Mouse (Mus musculus): ENCODE results near the gene AC134908.4. TPM values are rescaled to one million over a fixed set of nuclear protein-coding genes. Genes with fewer than 3 reads are reported as not detected.
"Not testable (repeated sequence)": the region's sequence is repeated elsewhere in the genome, so short reads cannot be mapped to it uniquely, and the experiment has no call there.

The AC134908.4 gene
- total RNA-seq, 2 experiments from 2014 or later: 0.86 to 1.2 TPM

GRCm38 (mm10) chr17:25765886-25766285 lies 29.6 kb downstream of the AC134908.4 start:
- DNase-seq: no peak

DNA sequence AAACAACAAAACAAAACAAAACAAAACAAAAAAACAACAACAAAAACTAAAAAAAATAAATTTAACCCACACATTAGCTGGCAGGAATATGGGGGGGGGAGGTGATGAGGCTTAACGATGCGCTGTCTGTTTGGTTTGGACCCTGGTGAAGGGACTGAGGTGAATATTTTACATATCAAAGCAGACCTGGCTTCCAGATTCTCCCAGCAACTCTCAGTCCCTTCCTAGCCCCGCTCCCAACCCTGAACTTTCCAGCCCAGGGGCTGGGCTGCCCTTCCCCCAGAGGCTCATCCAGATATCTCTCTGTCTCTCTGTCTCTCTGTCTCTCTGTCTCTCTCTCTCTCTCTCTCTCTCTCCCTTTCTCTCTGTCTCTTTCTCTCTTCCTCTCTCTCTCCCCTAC lies 32.9 kb downstream of the AC134908.4 start:
- no peak for DNase-seq

DNA sequence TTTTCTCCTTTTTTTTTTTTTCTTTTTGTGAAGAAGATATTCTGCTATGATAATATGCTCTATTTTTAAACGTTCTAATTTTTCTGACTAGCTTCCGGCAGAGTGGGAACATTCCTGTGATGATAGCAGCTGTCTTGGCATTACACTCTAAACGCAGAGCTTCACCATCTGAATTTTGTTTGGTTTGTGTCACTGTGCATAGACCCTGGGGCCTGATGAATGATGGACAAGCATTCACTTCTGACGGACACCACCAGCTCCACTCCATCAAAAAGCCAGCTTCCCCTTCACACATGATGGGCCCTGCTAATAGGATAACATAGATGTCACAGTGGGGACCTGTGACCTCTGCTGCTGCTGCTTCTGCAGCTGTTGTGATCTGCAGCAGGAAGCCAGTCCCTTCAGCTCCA lies 33.9 kb downstream of the AC134908.4 start:
- no peak for DNase-seq

DNA sequence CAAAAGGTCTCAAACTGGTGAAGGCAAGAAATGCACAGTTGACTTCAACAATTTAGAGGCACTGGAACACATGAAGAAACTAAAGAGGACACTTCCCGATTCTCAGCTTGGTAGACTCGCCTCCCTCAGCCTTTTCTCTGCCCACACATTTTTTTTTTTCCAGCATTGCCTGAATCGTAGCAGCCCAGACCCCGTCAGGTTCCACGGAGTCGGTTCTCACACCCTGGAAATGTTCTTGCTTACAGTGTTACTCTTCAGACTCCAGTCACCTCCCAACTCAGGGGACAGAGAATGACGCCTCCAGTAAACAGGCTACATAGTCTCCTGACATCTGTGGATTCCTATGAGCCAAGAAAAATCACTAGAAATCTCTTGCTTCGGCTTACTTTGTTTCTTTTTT lies 35.3 kb downstream of the AC134908.4 start:
- no peak for DNase-seq

DNA sequence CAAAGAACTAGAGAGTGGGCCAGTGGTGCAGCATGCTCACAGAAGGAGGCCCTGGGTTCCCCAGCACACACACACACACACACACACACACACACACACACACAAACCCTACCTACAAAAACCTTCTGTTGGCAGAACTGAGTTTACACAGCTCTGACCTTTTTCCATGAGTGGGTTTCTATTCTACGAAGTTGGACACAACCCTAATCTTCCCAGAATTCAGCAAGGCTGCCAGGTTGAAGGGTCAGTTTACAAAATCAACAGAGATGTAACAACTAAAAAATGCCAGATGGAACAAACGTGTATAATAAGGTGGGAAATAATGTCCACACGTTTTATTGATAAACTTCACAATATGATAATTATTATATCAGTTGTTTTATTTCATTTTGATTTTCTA lies 37.8 kb downstream of the AC134908.4 start:
- no peak for DNase-seq

DNA sequence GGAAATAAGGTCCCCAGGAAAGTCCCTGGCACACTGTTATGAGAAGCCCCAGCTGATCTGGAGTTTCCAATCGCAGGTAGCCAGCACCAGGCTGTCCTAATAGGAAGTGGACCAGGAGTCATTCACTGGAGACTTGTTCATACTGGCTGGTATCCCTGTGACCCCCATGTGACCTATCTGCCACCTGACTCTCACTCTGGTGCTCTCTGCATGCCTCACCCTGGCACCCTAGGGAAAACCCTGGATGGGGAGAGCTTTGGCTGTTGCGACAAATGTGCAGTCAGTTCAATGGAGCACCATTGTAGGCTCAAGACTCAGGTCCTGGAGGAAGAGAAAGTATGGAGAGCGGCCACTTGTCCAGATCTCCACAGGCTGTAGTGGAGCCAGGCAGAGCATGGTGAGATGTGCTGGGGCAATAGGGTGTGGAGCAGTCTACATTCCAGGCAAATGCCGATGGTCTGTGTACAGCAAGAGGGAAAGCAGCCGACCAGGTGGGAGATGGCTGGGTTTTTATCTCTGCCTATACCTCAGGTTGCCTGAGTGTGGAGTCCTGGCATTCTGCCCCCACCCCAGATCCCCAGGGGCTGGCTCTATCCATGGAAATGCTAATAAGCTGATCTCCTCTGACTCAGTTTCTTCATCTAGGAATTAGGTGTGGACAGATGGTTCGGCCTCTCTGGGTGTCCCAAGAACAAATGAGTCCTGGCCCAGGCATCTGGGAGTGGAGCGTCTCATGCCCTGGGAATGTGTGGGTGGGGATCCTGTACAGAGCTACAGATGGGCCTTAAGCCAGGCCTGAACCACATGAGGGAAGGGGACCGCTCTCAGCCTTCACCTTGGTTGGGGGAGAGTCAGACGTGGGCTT lies 38.8 kb downstream of the AC134908.4 start:
- no peak for DNase-seq

DNA sequence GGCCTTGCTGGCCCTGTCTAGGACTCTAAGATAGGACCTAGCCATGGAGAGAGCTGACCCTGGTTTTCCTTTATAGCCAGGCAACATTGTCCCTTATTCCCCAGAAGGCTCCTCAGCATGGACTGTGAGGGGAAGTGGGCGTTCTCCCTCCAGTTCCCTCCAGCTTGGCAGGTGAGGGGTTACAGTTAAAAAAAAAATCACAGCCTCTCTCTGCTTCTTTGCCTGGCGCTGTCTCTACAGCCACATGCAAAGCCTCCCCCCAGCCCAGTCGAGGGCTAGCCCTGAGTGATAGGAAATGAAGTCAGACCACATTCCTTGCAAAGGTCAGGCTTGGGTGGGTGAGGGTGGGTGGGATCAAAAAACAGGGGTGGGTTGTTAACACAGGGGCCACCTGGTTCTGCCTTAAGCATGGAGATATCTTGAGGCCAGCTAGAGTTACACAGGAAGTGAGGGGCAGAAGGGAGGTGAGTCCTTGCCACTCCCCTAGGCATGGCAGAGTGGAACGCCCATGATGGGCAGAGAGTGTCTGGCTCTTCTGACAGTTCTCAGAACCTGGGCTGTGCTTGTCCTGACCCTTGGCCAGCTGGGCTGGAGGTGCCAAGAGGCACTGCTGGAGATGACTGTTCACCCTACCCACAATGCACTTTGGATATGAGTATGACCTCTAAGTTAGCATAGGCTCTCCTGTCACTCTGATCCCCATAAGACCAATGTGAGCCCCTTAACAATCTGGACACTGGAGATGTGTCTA lies 39.7 kb downstream of the AC134908.4 start:
- DNase-seq: no peak

DNA sequence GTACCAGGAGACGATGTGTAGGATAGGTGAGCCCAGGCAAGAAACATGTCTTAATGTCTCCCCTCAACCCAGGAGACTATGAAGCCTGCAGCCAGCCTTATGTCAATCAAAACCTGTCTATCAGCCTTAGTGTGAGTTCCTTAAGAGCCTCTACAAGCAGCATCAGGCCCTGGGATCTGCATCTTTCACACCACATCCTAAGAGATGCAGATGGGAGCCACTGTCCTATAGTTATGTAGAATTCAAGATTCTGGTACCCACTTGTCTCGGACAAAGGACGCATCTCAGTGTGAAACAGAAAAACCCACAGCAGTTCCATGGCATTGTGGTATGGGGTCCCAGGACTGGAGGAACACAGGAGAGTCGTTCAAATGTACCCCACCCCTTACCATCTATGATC lies 40.4 kb downstream of the AC134908.4 start:
- no peak for DNase-seq

DNA sequence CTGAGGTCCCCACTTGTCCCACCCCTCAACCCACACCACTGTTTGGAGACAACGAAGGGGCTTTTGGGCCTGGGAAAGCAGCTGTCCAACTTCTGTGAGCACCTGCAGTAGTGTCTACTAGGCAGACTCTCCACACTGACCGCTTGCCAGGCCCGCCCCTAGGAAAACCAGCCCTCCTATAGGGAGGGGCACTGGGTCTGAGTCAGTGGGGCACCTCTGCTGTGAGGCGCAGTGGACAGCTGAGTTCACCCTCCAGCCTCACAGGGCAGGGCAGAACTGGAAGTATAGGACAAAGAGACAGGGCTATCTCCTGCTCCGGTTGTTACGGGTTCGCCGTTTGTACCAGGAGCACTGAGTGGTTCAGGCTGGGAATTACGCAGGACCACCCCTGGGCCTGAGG lies 41.2 kb downstream of the AC134908.4 start, which contains the start of gene Msln:
Msln (minus strand) TSS at position 138 of the 400 bp plus-strand sequence.
- no peak for DNase-seq

GRCm38 (mm10) chr17:25751446-25751845 lies 44.0 kb downstream of the AC134908.4 start:
- peak; percentile 80 for DNase-seq

- no peak for DNase-seq
Observed at GRCm38 (mm10) chr17:25749314-25749713, 46.1 kb downstream of the AC134908.4 start.

DNA sequence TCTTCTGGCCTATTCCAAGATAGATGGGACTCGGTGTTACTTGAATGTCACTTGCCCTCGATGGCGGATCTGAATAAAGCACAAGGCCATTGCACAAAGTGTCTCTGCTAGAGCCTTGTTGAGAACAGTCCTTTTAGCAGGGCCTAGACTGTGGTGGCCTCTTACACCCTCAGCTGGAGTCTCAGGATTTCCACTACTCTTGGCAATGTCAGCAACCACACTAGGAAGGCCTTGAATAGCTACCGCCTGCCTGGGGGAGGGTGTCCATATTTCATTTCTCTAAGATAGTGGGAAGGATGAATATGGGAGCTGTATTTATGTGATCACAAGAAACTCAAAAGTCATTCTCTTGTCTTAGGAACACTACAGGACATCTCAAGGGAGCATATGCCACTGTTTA lies 47.2 kb downstream of the AC134908.4 start:
- no peak for DNase-seq

DNA sequence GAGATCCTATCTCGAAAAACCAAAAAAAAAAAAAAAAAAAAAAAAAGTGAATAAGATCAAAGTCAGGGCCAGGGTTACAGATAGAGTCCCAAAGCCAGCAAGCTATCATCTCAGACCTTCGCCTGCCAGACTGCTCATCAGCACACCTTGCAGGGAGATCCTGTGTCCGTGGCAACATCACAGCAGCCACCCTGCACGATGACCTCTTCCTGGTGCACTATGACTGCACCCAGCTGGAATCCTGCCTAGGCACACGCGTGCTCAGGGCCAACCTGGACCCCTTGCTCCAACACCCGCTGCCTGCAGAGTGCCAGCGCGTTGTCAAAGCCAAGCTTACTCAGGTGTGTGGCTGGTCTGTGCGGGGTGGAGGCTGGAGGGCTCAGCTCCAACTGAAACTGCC lies 51.1 kb downstream of the AC134908.4 start:
- DNase-seq: no peak

- DNase-seq: no peak
Observed at GRCm38 (mm10) chr17:25743831-25744230, 51.6 kb downstream of the AC134908.4 start.

DNA sequence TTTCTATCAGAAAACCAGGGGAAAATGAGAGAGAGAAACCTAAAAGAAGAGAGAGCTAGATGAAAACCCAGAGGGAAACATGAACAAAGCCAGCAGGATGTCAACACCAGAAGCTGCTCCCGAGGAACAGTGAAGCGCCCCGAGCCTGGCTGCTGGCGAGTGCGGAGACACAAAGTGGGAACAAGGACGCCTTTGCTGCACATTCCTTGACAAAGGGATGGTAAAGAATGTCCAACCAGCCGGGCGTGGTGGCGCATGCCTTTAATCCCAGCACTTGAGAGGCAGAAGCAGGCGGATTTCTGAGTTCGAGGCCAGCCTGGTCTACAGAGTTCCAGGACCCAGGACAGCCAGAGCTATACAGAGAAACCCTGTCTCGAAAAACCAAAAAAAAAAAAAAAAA lies 54.0 kb downstream of the AC134908.4 start:
- not testable (repeated sequence) for DNase-seq

Small RNA genes lying within 50 kb of the gene (microRNA-seq; reads per million reads assigned to microRNA genes)
- gene Gm25083 (0 reads per million in 2 experiments), gene Mir3082 (1.4 to 2.1 reads per million in 2 experiments), gene Mir6966 (2.4 to 4.1 reads per million in 2 experiments)

Other genes with a start within 250 kb of the AC134908.4 start
- gene Sox8, start 225.0 kb downstream of the AC134908.4 start, total RNA-seq (2021): under 1 TPM; 0.45 to 0.48 TPM
- 10 to 100 TPM; 26.2 to 27.6 TPM for gene Lmf1, start 216.6 kb downstream of the AC134908.4 start, total RNA-seq (2021)
- gene Gng13, start 78.5 kb downstream of the AC134908.4 start, total RNA-seq (2021): 1 to 10 TPM in 1 of 2 experiments, not detected in 1; 2.3 TPM
- gene Chtf18, start 68.2 kb downstream of the AC134908.4 start, total RNA-seq (2021): 10 to 100 TPM; 12.6 to 13.6 TPM
- gene Rpusd1, start 68.0 kb downstream of the AC134908.4 start, total RNA-seq (2021): 1 to 10 TPM; 5.4 to 6.6 TPM
- not detected for gene Mslnl, start 59.6 kb downstream of the AC134908.4 start, total RNA-seq (2021)
- 10 to 100 TPM; 38.4 to 43.3 TPM for gene Msln, start 41.3 kb downstream of the AC134908.4 start, total RNA-seq (2021)
- gene Narfl, start 21.9 kb downstream of the AC134908.4 start, total RNA-seq (2021): 10 to 100 TPM; 41.7 to 46.9 TPM
- gene Haghl, start 10.0 kb downstream of the AC134908.4 start, total RNA-seq (2021): 10 to 100 TPM; 27.8 to 29.4 TPM
- gene Ccdc78, start 9.1 kb downstream of the AC134908.4 start, total RNA-seq (2021): not detected
- 10 to 100 TPM; 41.0 to 44.2 TPM for gene Fam173a, start 2.8 kb downstream of the AC134908.4 start, total RNA-seq (2021)
- 10 to 100 TPM; 48.4 to 49.3 TPM for gene Metrn, start 1.5 kb upstream of the AC134908.4 start, total RNA-seq (2021)
- 1 to 10 TPM in 1 of 2 experiments, under 1 TPM in 1; 0.93 to 1.2 TPM for gene Fbxl16, start 13.4 kb upstream of the AC134908.4 start, total RNA-seq (2021)
- 10 to 100 TPM in 1 of 2 experiments, 1 to 10 TPM in 1; 10.0 to 12.3 TPM for gene Wdr24, start 28.0 kb upstream of the AC134908.4 start, total RNA-seq (2021)
- gene Jmjd8, start 33.2 kb upstream of the AC134908.4 start, total RNA-seq (2021): 10 to 100 TPM; 34.7 to 37.4 TPM
- gene Stub1, start 37.7 kb upstream of the AC134908.4 start, total RNA-seq (2021): 100 to 1,000 TPM; 149 to 158 TPM
- 1 to 10 TPM; 2.0 to 2.5 TPM for gene Rhbdl1, start 41.6 kb upstream of the AC134908.4 start, total RNA-seq (2021)
- gene Gm20683, start 46.1 kb upstream of the AC134908.4 start, total RNA-seq (2021): 1 to 10 TPM; 1.8 to 2.6 TPM
- 10 to 100 TPM; 77.1 to 78.4 TPM for gene Rhot2, start 49.2 kb upstream of the AC134908.4 start, total RNA-seq (2021)
- 10 to 100 TPM; 14.4 to 15.1 TPM for gene Wdr90, start 65.8 kb upstream of the AC134908.4 start, total RNA-seq (2021)
- gene Mcrip2, start 73.1 kb upstream of the AC134908.4 start, total RNA-seq (2021): 100 to 1,000 TPM; 195 to 217 TPM
- 10 to 100 TPM; 10.8 to 11.7 TPM for gene Mettl26, start 79.4 kb upstream of the AC134908.4 start, total RNA-seq (2021)
- gene Wfikkn1, start 85.2 kb upstream of the AC134908.4 start, total RNA-seq (2021): 1 to 10 TPM in 1 of 2 experiments, under 1 TPM in 1; 0.70 to 1.1 TPM
- gene Rab40c, start 124.1 kb upstream of the AC134908.4 start, total RNA-seq (2021): 10 to 100 TPM; 16.1 to 16.6 TPM
- 10 to 100 TPM; 86.0 to 89.4 TPM for gene Pigq, start 149.3 kb upstream of the AC134908.4 start, total RNA-seq (2021)
- gene Nhlrc4, start 149.3 kb upstream of the AC134908.4 start, total RNA-seq (2021): not detected
- not detected for gene A930017K11Rik, start 156.9 kb upstream of the AC134908.4 start, total RNA-seq (2021)
- gene Capn15, start 190.1 kb upstream of the AC134908.4 start, total RNA-seq (2021): 10 to 100 TPM; 13.0 to 16.7 TPM